Mouse (Mus musculus) inflammation-experienced regulatory T-cells, adult 16 weeks (primary cell): Measurements from ENCODE around the gene Lgmn. TPM values are rescaled to one million over a fixed set of nuclear protein-coding genes. Genes with fewer than 3 reads are reported as not detected.

Experiments used
- polyA plus RNA-seq: library from polyadenylated mRNA; unstranded; fragments of 100-300 nt; shearing (Covaris generic); gene quantifications from one replicate; pipeline ENCODE4 v1.2.1, GENCODE M21; 2017

Lgmn gene
- polyA plus RNA-seq: 20.1 TPM

DNA sequence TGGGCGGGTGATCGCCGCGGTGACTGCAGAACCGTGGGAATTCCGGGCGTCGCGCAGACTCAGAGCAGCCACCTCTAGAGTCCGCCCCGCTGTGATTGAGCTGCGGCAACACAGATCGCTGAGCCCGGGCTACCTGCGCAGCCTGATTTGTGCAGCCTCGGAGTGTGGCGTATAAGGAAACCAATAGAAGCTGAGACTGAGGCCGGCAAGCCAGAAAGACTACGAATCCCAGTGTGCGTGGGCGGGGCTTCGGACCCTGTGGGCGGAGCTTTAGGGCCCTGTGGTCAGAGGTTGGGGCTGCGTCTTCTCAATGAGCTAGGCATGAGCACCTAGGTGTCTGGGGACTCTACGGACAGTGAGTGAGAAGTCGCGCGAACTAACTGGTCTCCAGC, at the start of gene Lgmn:
Gene Lgmn, minus strand, starts transcription at position 182 of the 392 bp plus-strand sequence.

DNA sequence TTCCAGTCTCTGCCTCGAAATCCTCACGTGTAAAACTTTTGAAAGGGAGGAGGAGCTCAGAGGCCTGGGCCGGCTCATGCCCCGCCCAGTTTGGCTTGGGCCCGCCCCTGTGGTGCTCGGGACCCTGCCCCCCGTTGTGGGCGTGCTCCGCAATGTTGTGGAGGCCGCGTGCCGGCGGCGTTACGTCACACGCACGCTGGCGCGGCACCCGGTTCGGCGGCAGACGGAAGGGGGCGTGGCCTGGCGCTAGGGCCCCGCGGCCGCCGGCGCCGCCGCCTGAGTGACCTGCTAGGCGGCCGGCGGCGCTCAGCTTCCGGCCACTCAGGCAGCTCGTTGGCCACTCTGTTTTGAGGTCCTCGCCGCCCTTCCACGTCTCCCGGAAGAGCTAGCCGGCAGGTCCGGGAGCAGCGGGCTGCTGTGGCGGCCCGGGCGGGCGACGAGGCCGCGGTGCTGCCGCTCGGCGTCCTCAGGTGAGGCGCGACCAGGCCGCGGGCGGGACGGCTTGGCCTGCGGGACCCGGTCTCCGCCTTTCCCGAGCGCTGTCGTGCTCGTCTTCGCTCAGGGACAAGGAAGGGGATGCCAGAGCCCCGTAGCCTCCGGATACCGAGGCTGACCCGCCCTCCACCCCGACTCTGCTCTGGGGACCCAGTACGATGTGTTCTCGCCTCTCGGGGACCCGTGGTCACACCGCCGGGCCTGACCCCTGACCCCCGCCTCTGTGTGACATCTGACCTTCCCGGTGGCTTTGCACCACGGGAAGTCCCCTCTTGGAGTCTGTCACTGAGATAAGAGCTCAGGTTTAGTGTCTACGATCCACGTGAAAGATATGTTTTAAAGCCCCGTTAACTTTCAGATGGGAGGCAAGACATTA, 29.5 kb upstream of the Lgmn start, which contains the start of gene Golga5:
Gene Golga5, plus strand, starts transcription at position 242 of the 871 bp plus-strand sequence.

Other genes with a start within 250 kb of the Lgmn start
- gene Rin3, start 156.8 kb downstream of the Lgmn start, polyA plus RNA-seq: 82.9 TPM
- gene Golga5, start 29.3 kb upstream of the Lgmn start, polyA plus RNA-seq: 45.4 TPM
- not detected for gene Chga, start 115.2 kb upstream of the Lgmn start, polyA plus RNA-seq